Mouse (Mus musculus): ENCODE data around the gene Dusp7. TPM values are rescaled to one million over a fixed set of nuclear protein-coding genes. Genes with fewer than 3 reads are reported as not detected.

Dusp7 gene
- polyA plus RNA-seq, 1 experiment from 2014 or later = 48.4 TPM

Other genes with a start within 250 kb of the Dusp7 start
- 1.9 and 2.1 TPM in 2 replicates for gene Glyctk, start 210.5 kb upstream of the Dusp7 start, polyA plus RNA-seq (2014; fragmentation: Nextera tagmentation; extraction: Ambion mirVana)
- gene Wdr82, start 197.7 kb upstream of the Dusp7 start, polyA plus RNA-seq (2014; fragmentation: Nextera tagmentation; extraction: Ambion mirVana) = 25.5 and 27.9 TPM in 2 replicates
- 41.3 and 42.7 TPM in 2 replicates for gene Ppm1m, start 168.9 kb upstream of the Dusp7 start, polyA plus RNA-seq (2014; fragmentation: Nextera tagmentation; extraction: Ambion mirVana)
- gene Twf2, start 165.5 kb upstream of the Dusp7 start, polyA plus RNA-seq (2014; fragmentation: Nextera tagmentation; extraction: Ambion mirVana) = 65.1 and 65.4 TPM in 2 replicates
- gene Tlr9, start 146.0 kb upstream of the Dusp7 start, polyA plus RNA-seq (2014; fragmentation: Nextera tagmentation; extraction: Ambion mirVana) = 0.05 and 0.07 TPM in 2 replicates
- gene Alas1, start 120.0 kb upstream of the Dusp7 start, polyA plus RNA-seq (2014; fragmentation: Nextera tagmentation; extraction: Ambion mirVana) = 94.8 and 102 TPM in 2 replicates
- gene Poc1a, start 87.6 kb upstream of the Dusp7 start, polyA plus RNA-seq (2014; fragmentation: Nextera tagmentation; extraction: Ambion mirVana) = 16.6 and 21.5 TPM in 2 replicates
- 1,079 and 1,109 TPM in 2 replicates for gene Rpl29, start 60.8 kb downstream of the Dusp7 start, polyA plus RNA-seq (2014; fragmentation: Nextera tagmentation; extraction: Ambion mirVana)
- gene Acy1, start 69.7 kb downstream of the Dusp7 start, polyA plus RNA-seq (2014; fragmentation: Nextera tagmentation; extraction: Ambion mirVana) = 37.9 and 45.1 TPM in 2 replicates
- 21.5 and 30.3 TPM in 2 replicates for gene Abhd14b, start 78.8 kb downstream of the Dusp7 start, polyA plus RNA-seq (2014; fragmentation: Nextera tagmentation; extraction: Ambion mirVana)
- 60.9 and 66.1 TPM in 2 replicates for gene Abhd14a, start 79.0 kb downstream of the Dusp7 start, polyA plus RNA-seq (2014; fragmentation: Nextera tagmentation; extraction: Ambion mirVana)
- 90.2 and 101 TPM in 2 replicates for gene Pcbp4, start 84.7 kb downstream of the Dusp7 start, polyA plus RNA-seq (2014; fragmentation: Nextera tagmentation; extraction: Ambion mirVana)
- 0.36 and 0.60 TPM in 2 replicates for gene Gpr62, start 97.3 kb downstream of the Dusp7 start, polyA plus RNA-seq (2014; fragmentation: Nextera tagmentation; extraction: Ambion mirVana)
- gene Rrp9, start 107.3 kb downstream of the Dusp7 start, polyA plus RNA-seq (2014; fragmentation: Nextera tagmentation; extraction: Ambion mirVana) = 35.0 and 43.5 TPM in 2 replicates
- 5.5 and 6.2 TPM in 2 replicates for gene Parp3, start 108.3 kb downstream of the Dusp7 start, polyA plus RNA-seq (2014; fragmentation: Nextera tagmentation; extraction: Ambion mirVana)
- gene Iqcf1, start 131.3 kb downstream of the Dusp7 start, polyA plus RNA-seq (2014; fragmentation: Nextera tagmentation; extraction: Ambion mirVana) = not detected in 2 replicates
- not detected in 2 replicates for gene Iqcf5, start 145.9 kb downstream of the Dusp7 start, polyA plus RNA-seq (2014; fragmentation: Nextera tagmentation; extraction: Ambion mirVana)
- not detected in 2 replicates for gene Iqcf3, start 193.0 kb downstream of the Dusp7 start, polyA plus RNA-seq (2014; fragmentation: Nextera tagmentation; extraction: Ambion mirVana)
- gene Iqcf4, start 202.4 kb downstream of the Dusp7 start, polyA plus RNA-seq (2014; fragmentation: Nextera tagmentation; extraction: Ambion mirVana) = not detected in 2 replicates